Mouse (Mus musculus): ENCODE data around the gene Prrxl1. TPM values are rescaled to one million over a fixed set of nuclear protein-coding genes. Genes with fewer than 3 reads are reported as not detected.

The Prrxl1 gene
- polyA plus RNA-seq, 3 experiments from 2014 or later = 0.26 TPM; not detected in 2

Other genes starting within 250 kb of the Prrxl1 start
- not detected for gene 1700024G13Rik, start 211.0 kb upstream of the Prrxl1 start, polyA plus RNA-seq (2017; shearing (Covaris generic))
- gene Slc18a3, start 134.6 kb upstream of the Prrxl1 start, polyA plus RNA-seq (2017; shearing (Covaris generic)) = not detected
- gene Chat, start 133.4 kb upstream of the Prrxl1 start, polyA plus RNA-seq (2017; shearing (Covaris generic)) = not detected
- 1 to 10 TPM; 4.3 to 8.8 (median 5.5) TPM for gene Ercc6, start 85.9 kb upstream of the Prrxl1 start, polyA plus RNA-seq (2017; shearing (Covaris generic))
- gene 3425401B19Rik, start 85.9 kb downstream of the Prrxl1 start, polyA plus RNA-seq (2017; shearing (Covaris generic)) = under 1 TPM in 1 of 3 experiments, not detected in 2; 0.08 TPM
- 1 to 10 TPM; 2.6 to 5.5 (median 3.6) TPM for gene Tmem273, start 186.6 kb downstream of the Prrxl1 start, polyA plus RNA-seq (2017; shearing (Covaris generic))
- not detected for gene Fam170b, start 234.6 kb downstream of the Prrxl1 start, polyA plus RNA-seq (2017; shearing (Covaris generic))